Mouse (Mus musculus): ENCODE measurements around the gene Gm21292. TPM values are rescaled to one million over a fixed set of nuclear protein-coding genes. Genes with fewer than 3 reads are reported as not detected.
"Not testable (repeated sequence)": the region's sequence is repeated elsewhere in the genome, so short reads cannot be mapped to it uniquely, and the experiment has no call there.

The Gm21292 gene
- total RNA-seq (2012; rRNA removed) (not detected in 2 replicates), polyA plus RNA-seq (2012; ENCODE audit: insufficient read depth in 1 of 2, insufficient read length in 2 of 2, low read depth in 1 of 2, low replicate concordance in 2 of 2, missing spikeins in 1 of 2) (not detected)

DNA sequence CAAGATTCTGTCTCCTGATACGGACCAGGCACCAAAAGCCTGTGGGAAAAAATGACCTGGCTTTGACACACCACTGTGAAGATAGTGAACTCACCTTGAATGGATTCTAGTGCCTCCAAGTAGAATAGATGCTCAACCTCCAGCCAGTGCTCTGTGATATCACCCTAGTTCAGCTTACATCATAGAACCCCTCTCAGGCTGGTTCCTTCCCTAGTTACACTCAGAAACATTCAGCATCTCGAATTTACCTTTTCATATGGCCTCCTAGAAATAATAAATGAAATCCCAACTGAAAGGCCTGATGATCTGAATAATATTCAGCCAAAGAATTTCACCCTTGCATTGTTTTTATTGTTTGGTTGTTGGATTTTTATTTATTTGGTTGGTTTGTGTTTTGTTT, at the start of gene Gm21292:
Gene Gm21292, minus strand, starts transcription at position 101 of the 400 bp plus-strand sequence.
- DNase-seq (ENCODE audit: low read depth, low spot score) = not testable (repeated sequence)

More for the DNA sequence above, at the start of gene Gm21292:
- not testable (repeated sequence) for H3K36me3 ChIP-seq (ENCODE audit: control insufficient read depth in 1 of 2, insufficient read depth in 2 of 2, low read length in 2 of 2); H3K79me2 ChIP-seq (ENCODE audit: control insufficient read depth, insufficient read depth, low read length, poor library complexity); H3K27ac ChIP-seq (ENCODE audit: control insufficient read depth, low read depth, low read length); H3K4me3 ChIP-seq (ENCODE audit: control insufficient read depth in 1 of 2, insufficient read depth in 1 of 2, low read depth in 2 of 2, low read length in 2 of 2); H3K4me1 ChIP-seq (ENCODE audit: control insufficient read depth in 1 of 2, insufficient read depth in 2 of 2, low read length in 2 of 2); H3K27me3 ChIP-seq (ENCODE audit: control insufficient read depth in 1 of 2, insufficient read depth in 2 of 2, low read length in 2 of 2); H3K9ac ChIP-seq (ENCODE audit: control insufficient read depth, low read depth, low read length, poor library complexity, severe bottlenecking); H3K9me3 ChIP-seq (replicated peaks; ENCODE audit: insufficient read depth, low read length)

Other genes starting within 250 kb of the Gm21292 start
- not detected in 2 replicates for gene Gm21721, start 68.3 kb upstream of the Gm21292 start, total RNA-seq (2012; rRNA removed)
- not detected for gene Gm21721, start 68.3 kb upstream of the Gm21292 start, polyA plus RNA-seq (2012; ENCODE audit: insufficient read depth in 1 of 2, insufficient read length in 2 of 2, low read depth in 1 of 2, low replicate concordance in 2 of 2, missing spikeins in 1 of 2)
- gene Gm21812, start 213.3 kb upstream of the Gm21292 start, total RNA-seq (2012; rRNA removed) = not detected in 2 replicates
- gene Gm21812, start 213.3 kb upstream of the Gm21292 start, polyA plus RNA-seq (2012; ENCODE audit: insufficient read depth in 1 of 2, insufficient read length in 2 of 2, low read depth in 1 of 2, low replicate concordance in 2 of 2, missing spikeins in 1 of 2) = not detected